Mouse (Mus musculus): ENCODE measurements around the gene Npepps.

- TF ChIP-seq CTCF (IDR thresholded peaks at IDR 0.05; ENCODE audit: low read depth, low read length), result no peak
- TF ChIP-seq TAL1 (conservative IDR thresholded peaks at IDR 0.05; ENCODE audit: low read depth, low read length), result no peak
- no peak for TF ChIP-seq GATA1 (IDR thresholded peaks at IDR 0.05; ENCODE audit: borderline replicate concordance, low read length)
These were observed 12.3 kb upstream of the Npepps start for GRCm38 (mm10) chr11:97292731-97293130.
